Mouse (Mus musculus) naive thymus-derived CD4-positive, alpha-beta T cell, adult 2 months (primary cell): ENCODE results near the gene Oaz3.

Source experiments
- DNase-seq: peaks from one replicate; pipeline ENCODE4 v3.0.0-alpha.2; 2011; ENCODE audit warnings: low read depth

Oaz3 gene

GRCm38 (mm10) chr3:94456529-94457000 lies 12.8 kb upstream of the Oaz3 start:
- DNase-seq: peak; percentile 83

- no peak for DNase-seq
These were observed 5.7 kb upstream of the Oaz3 start for GRCm38 (mm10) chr3:94449377-94449776.

GRCm38 (mm10) chr3:94442951-94443596 lies 641 bp downstream of the Oaz3 start, which contains the start of gene Mrpl9:
Gene Mrpl9, plus strand, starts transcription at chr3:94443318.
- peak; percentile 97 for DNase-seq

- DNase-seq: peak; percentile 49
These were observed 2.5 kb downstream of the Oaz3 start for GRCm38 (mm10) chr3:94441182-94441581.

GRCm38 (mm10) chr3:94436420-94436819 lies 7.3 kb downstream of the Oaz3 start:
- DNase-seq: no peak

GRCm38 (mm10) chr3:94434305-94434704 lies 9.4 kb downstream of the Oaz3 start:
- DNase-seq: no peak

- no peak for DNase-seq
These were observed 12.7 kb downstream of the Oaz3 start for GRCm38 (mm10) chr3:94430980-94431379.

- peak; percentile 97 for DNase-seq
These were observed 30.6 kb downstream of the Oaz3 start, which contains the start of gene Tdrkh for GRCm38 (mm10) chr3:94413031-94413679. Gene Tdrkh, plus strand, starts transcription at chr3:94413273.

GRCm38 (mm10) chr3:94412530-94412929 lies 31.2 kb downstream of the Oaz3 start:
- no peak for DNase-seq

GRCm38 (mm10) chr3:94405561-94405960 lies 38.2 kb downstream of the Oaz3 start:
- no peak for DNase-seq

- DNase-seq: no peak
These were observed 39.2 kb downstream of the Oaz3 start for GRCm38 (mm10) chr3:94404366-94405054.

GRCm38 (mm10) chr3:94402451-94402850 lies 41.3 kb downstream of the Oaz3 start:
- DNase-seq: no peak

- DNase-seq: no peak
These were observed 43.9 kb downstream of the Oaz3 start for GRCm38 (mm10) chr3:94399663-94400310.

- no peak for DNase-seq
These were observed 44.7 kb downstream of the Oaz3 start for GRCm38 (mm10) chr3:94398943-94399481.

GRCm38 (mm10) chr3:94398217-94398616 lies 45.5 kb downstream of the Oaz3 start, which contains the start of gene Lingo4:
Gene Lingo4, plus strand, starts transcription at chr3:94398517.
- DNase-seq: no peak

- DNase-seq: no peak
These were observed 46.9 kb downstream of the Oaz3 start for GRCm38 (mm10) chr3:94396851-94397250.

- DNase-seq: no peak
These were observed 47.4 kb downstream of the Oaz3 start for GRCm38 (mm10) chr3:94396336-94396735.

GRCm38 (mm10) chr3:94393049-94393448 lies 50.7 kb downstream of the Oaz3 start:
- DNase-seq: no peak

GRCm38 (mm10) chr3:94392128-94392527 lies 51.6 kb downstream of the Oaz3 start:
- DNase-seq: no peak

- DNase-seq: no peak
These were observed 52.7 kb downstream of the Oaz3 start for GRCm38 (mm10) chr3:94391001-94391400.

- DNase-seq: no peak
These were observed 54.3 kb downstream of the Oaz3 start for GRCm38 (mm10) chr3:94389420-94389819.

GRCm38 (mm10) chr3:94388047-94388446 lies 55.7 kb downstream of the Oaz3 start:
- peak; percentile 35 for DNase-seq
